Mouse (Mus musculus): ENCODE results near the gene Akap11.

DNA sequence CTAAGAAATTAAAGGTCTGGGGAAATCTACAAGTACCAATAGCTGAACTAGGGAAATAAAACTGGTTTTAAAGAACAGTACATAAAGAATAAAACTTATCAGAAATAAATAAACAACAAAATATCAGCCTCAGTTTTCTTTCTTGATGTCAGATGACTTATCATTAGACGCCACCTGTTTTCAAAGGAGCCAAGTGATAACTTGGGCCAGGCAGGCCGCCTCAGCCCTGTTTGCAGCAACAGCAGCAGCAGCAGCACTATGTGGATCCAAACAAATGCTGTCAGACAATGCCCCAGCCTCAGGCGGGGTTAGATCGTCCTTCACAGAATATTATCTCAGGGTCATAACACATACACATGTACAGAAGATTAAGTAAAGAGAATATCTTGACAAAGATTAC is 41.4 kb downstream of the Akap11 start:
- TF ChIP-seq CTCF (IDR thresholded peaks at IDR 0.05; ENCODE audit: low read depth, low read length) (no peak), POLR2A (IDR thresholded peaks at IDR 0.05; ENCODE audit: extremely low read depth, insufficient read depth, low read length) (no peak)
